Mouse (Mus musculus): ENCODE data around the gene F5. TPM values are rescaled to one million over a fixed set of nuclear protein-coding genes. Genes with fewer than 3 reads are reported as not detected.
A peak's percentile ranks its signal among the peaks of the same experiment; 100 is the strongest.

The F5 gene
- polyA plus RNA-seq, 2 experiments, result 8.3 to 11.6 TPM

GRCm38 (mm10) chr1:164130013-164130412 lies 21.6 kb upstream of the F5 start:
- no peak overlapping the region for H3K27ac ChIP-seq
- no peak overlapping the region for H3K4me3 ChIP-seq (ENCODE audit: insufficient read depth in 1 of 2, low read depth in 2 of 2, low read length in 2 of 2)
- ATAC-seq (ENCODE audit: insufficient read depth) (no peak), DNase-seq (ENCODE audit: low read depth in 3 of 3, low spot score in 3 of 3) (no peak)
- no peak overlapping the region for H3K4me2 ChIP-seq (ENCODE audit: low read depth)
- H3K9ac ChIP-seq (replicated peaks), result no peak overlapping the region
- TF ChIP-seq EP300 (IDR thresholded peaks at IDR 0.05; ENCODE audit: low read depth), result no peak
- no peak for TF ChIP-seq CTCF (IDR thresholded peaks at IDR 0.05; ENCODE audit: low read depth)
- H3K4me1 ChIP-seq (replicated peaks; ENCODE audit: control insufficient read depth in 2 of 2, insufficient read depth in 2 of 2, low read length in 1 of 2), result no peaks in the 10 kb centered on the region; a peak in 1 of 4 replicates
- 38% methylated on average over 3 of the region's 3 CpGs for WGBS (ENCODE audit: insufficient replicate concordance)
- no peaks in the 10 kb centered on the region for H3K9me3 ChIP-seq (ENCODE audit: control insufficient read depth, low read length)
- H3K27me3 ChIP-seq (ENCODE audit: control insufficient read depth, insufficient read depth, low read length), result no peaks in the 10 kb centered on the region
- no peaks in the 10 kb centered on the region for H3K36me3 ChIP-seq (replicated peaks; ENCODE audit: control insufficient read depth, insufficient read depth, low read depth)

GRCm38 (mm10) chr1:164132609-164133008 lies 19.0 kb upstream of the F5 start:
- no peak overlapping the region for H3K4me2 ChIP-seq (ENCODE audit: low read depth)
- H3K36me3 ChIP-seq (replicated peaks; ENCODE audit: control insufficient read depth, insufficient read depth, low read depth), result no peaks in the 10 kb centered on the region
- no peaks in the 10 kb centered on the region for H3K9me3 ChIP-seq (ENCODE audit: control insufficient read depth, low read length)
- no peak overlapping the region for H3K27ac ChIP-seq
- no peaks in the 10 kb centered on the region for H3K27me3 ChIP-seq (ENCODE audit: control insufficient read depth, insufficient read depth, low read length)
- 53% methylated on average over 1 of the region's 1 CpGs for WGBS (ENCODE audit: insufficient replicate concordance)
- peaks cover 0 to 11% of the 10 kb centered on the region in 2 experiments; a peak in 2 of 4 replicates for H3K4me1 ChIP-seq (replicated peaks; ENCODE audit: control insufficient read depth in 2 of 2, insufficient read depth in 2 of 2, low read length in 1 of 2)
- ATAC-seq (ENCODE audit: insufficient read depth), result no peak
- H3K4me3 ChIP-seq (ENCODE audit: insufficient read depth in 1 of 2, low read depth in 2 of 2, low read length in 2 of 2), result no peak overlapping the region
- H3K9ac ChIP-seq (replicated peaks), result no peak overlapping the region
- no peak for DNase-seq (ENCODE audit: low read depth in 3 of 3, low spot score in 3 of 3)
- no peak for TF ChIP-seq CTCF (IDR thresholded peaks at IDR 0.05; ENCODE audit: low read depth)
- TF ChIP-seq EP300 (IDR thresholded peaks at IDR 0.05; ENCODE audit: low read depth), result no peak

- no peak for TF ChIP-seq EP300 (IDR thresholded peaks at IDR 0.05; ENCODE audit: low read depth)
- TF ChIP-seq CTCF (IDR thresholded peaks at IDR 0.05; ENCODE audit: low read depth), result no peak
- Histone ChIP-seq H3K27ac (no peak overlapping the region), H3K4me2 (ENCODE audit: low read depth) (no peak overlapping the region), H3K4me1 (replicated peaks; ENCODE audit: control insufficient read depth in 2 of 2, insufficient read depth in 2 of 2, low read length in 1 of 2) (peaks cover 0 to 11% of the 10 kb centered on the region in 2 experiments; a peak in 2 of 4 replicates), H3K36me3 (replicated peaks; ENCODE audit: control insufficient read depth, insufficient read depth, low read depth) (no peaks in the 10 kb centered on the region), H3K9ac (replicated peaks) (no peak overlapping the region), H3K4me3 (ENCODE audit: insufficient read depth in 1 of 2, low read depth in 2 of 2, low read length in 2 of 2) (no peak overlapping the region), H3K9me3 (ENCODE audit: control insufficient read depth, low read length) (no peaks in the 10 kb centered on the region), H3K27me3 (ENCODE audit: control insufficient read depth, insufficient read depth, low read length) (no peaks in the 10 kb centered on the region)
- DNase-seq (ENCODE audit: low read depth in 3 of 3, low spot score in 3 of 3) (no peak), ATAC-seq (ENCODE audit: insufficient read depth) (no peak)
- 24% methylated on average over 6 of the region's 6 CpGs for WGBS (ENCODE audit: insufficient replicate concordance)
Measured at GRCm38 (mm10) chr1:164134101-164134500, 17.5 kb upstream of the F5 start.

GRCm38 (mm10) chr1:164135360-164135759 lies 16.3 kb upstream of the F5 start:
- no peak for TF ChIP-seq CTCF (IDR thresholded peaks at IDR 0.05; ENCODE audit: low read depth)
- TF ChIP-seq EP300 (IDR thresholded peaks at IDR 0.05; ENCODE audit: low read depth), result no peak
- DNase-seq (ENCODE audit: low read depth in 3 of 3, low spot score in 3 of 3), result peak; percentile 24 to 51 (median 25)
- Histone ChIP-seq H3K9me3 (ENCODE audit: control insufficient read depth, low read length) (no peaks in the 10 kb centered on the region), H3K4me3 (ENCODE audit: insufficient read depth in 1 of 2, low read depth in 2 of 2, low read length in 2 of 2) (no peak overlapping the region), H3K36me3 (replicated peaks; ENCODE audit: control insufficient read depth, insufficient read depth, low read depth) (no peaks in the 10 kb centered on the region), H3K9ac (replicated peaks) (no peak overlapping the region), H3K27ac (no peak overlapping the region), H3K4me1 (replicated peaks; ENCODE audit: control insufficient read depth in 2 of 2, insufficient read depth in 2 of 2, low read length in 1 of 2) (peaks cover 0 to 11% of the 10 kb centered on the region in 2 experiments; a peak in 2 of 4 replicates), H3K27me3 (ENCODE audit: control insufficient read depth, insufficient read depth, low read length) (no peaks in the 10 kb centered on the region), H3K4me2 (ENCODE audit: low read depth) (no peak overlapping the region)
- WGBS (ENCODE audit: insufficient replicate concordance), result 2% methylated on average over 5 of the region's 5 CpGs
- peak; percentile 66 for ATAC-seq (ENCODE audit: insufficient read depth)

- Histone ChIP-seq H3K9me3 (ENCODE audit: control insufficient read depth, low read length) (no peaks in the 10 kb centered on the region), H3K4me3 (ENCODE audit: insufficient read depth in 1 of 2, low read depth in 2 of 2, low read length in 2 of 2) (no peak overlapping the region), H3K9ac (replicated peaks) (no peak overlapping the region), H3K4me1 (replicated peaks; ENCODE audit: control insufficient read depth in 2 of 2, insufficient read depth in 2 of 2, low read length in 1 of 2) (peaks cover 0 to 11% of the 10 kb centered on the region in 2 experiments; a peak in 2 of 4 replicates), H3K36me3 (replicated peaks; ENCODE audit: control insufficient read depth, insufficient read depth, low read depth) (no peaks in the 10 kb centered on the region), H3K27me3 (ENCODE audit: control insufficient read depth, insufficient read depth, low read length) (no peaks in the 10 kb centered on the region), H3K27ac (no peak overlapping the region), H3K4me2 (ENCODE audit: low read depth) (no peak overlapping the region; the same call in 1 of the 2 replicates)
- no peak for TF ChIP-seq EP300 (IDR thresholded peaks at IDR 0.05; ENCODE audit: low read depth)
- TF ChIP-seq CTCF (IDR thresholded peaks at IDR 0.05; ENCODE audit: low read depth), result no peak
- WGBS (ENCODE audit: insufficient replicate concordance), result 10% methylated on average over 11 of the region's 11 CpGs
- peak in 1 of 3 experiments; percentile 36 for DNase-seq (ENCODE audit: low read depth in 3 of 3, low spot score in 3 of 3)
- ATAC-seq (ENCODE audit: insufficient read depth), result 0 out of 2 replicates have a peak, but pooled peaks have one; percentile 4
Measured at GRCm38 (mm10) chr1:164135960-164136359, 15.7 kb upstream of the F5 start.
